Mouse (Mus musculus) midbrain, embryonic 15.5 days (tissue): ENCODE results near the gene Vmn1r104. TPM values are rescaled to one million over a fixed set of nuclear protein-coding genes. Genes with fewer than 3 reads are reported as not detected.
"Not testable (repeated sequence)": the region's sequence is repeated elsewhere in the genome, so short reads cannot be mapped to it uniquely, and the experiment has no call there.

Experiments
- ATAC-seq: fragments of 200-750 bp; cut with Nextera tagmentation; replicated peaks from 2 replicates; pipeline ENCODE4 v1.8.0; 2017; ENCODE audit warnings: moderate TSS enrichment
- H3K27ac ChIP-seq: fragments of 300-500 bp; sonication (generic); 2 replicates; pipeline ENCODE4 v1.5.1; 2015; ENCODE audit warnings: mild to moderate bottlenecking, inconsistent platforms
- H3K27me3 ChIP-seq: fragments of 300-500 bp; sonication (generic); replicated peaks from 2 replicates; pipeline ENCODE4 v1.6.1; 2015; ENCODE audit warnings: inconsistent platforms
- H3K36me3 ChIP-seq: fragments of 300-500 bp; sonication (generic); replicated peaks from 2 replicates; pipeline ENCODE4 v1.6.1; 2015; ENCODE audit warnings: inconsistent platforms
- H3K4me1 ChIP-seq: fragments of 300-500 bp; sonication (generic); 2 replicates; pipeline ENCODE4 v1.6.1; 2015; ENCODE audit warnings: inconsistent platforms
- H3K4me2 ChIP-seq: fragments of 300-500 bp; sonication (generic); 2 replicates; pipeline ENCODE4 v1.6.1; 2015; ENCODE audit warnings: inconsistent platforms, mild to moderate bottlenecking, moderate library complexity
- H3K4me3 ChIP-seq: fragments of 300-500 bp; sonication (generic); 2 replicates; pipeline ENCODE4 v1.5.1; 2015; ENCODE audit warnings: mild to moderate bottlenecking, inconsistent platforms
- H3K9ac ChIP-seq: fragments of 300-500 bp; sonication (generic); 2 replicates; pipeline ENCODE4 v1.6.1; 2015; ENCODE audit warnings: mild to moderate bottlenecking, inconsistent platforms
- H3K9me3 ChIP-seq: fragments of 300-500 bp; sonication (generic); 2 replicates; pipeline ENCODE4 v1.6.1; 2016; ENCODE audit warnings: inconsistent platforms
- WGBS: fragments of 180-500 bp; shearing (Covaris S2); methylation state at CpG from one replicate; pipeline ENCODE4 v1.1.7; 2015; ENCODE audit warnings: mixed read lengths; 5-methylcytosine and 5-hydroxymethylcytosine counted together
- polyA plus RNA-seq: library from polyadenylated mRNA; unstranded; fragments of >200 nt; fragmentation: Nextera tagmentation; extraction: Ambion mirVana; gene quantifications from 2 replicates; pipeline ENCODE4 v1.2.1, GENCODE M21; 2015

The Vmn1r104 gene
- not detected in 2 replicates for polyA plus RNA-seq

- not testable (repeated sequence) for H3K4me3 ChIP-seq, H3K27me3 ChIP-seq, H3K27ac ChIP-seq, H3K9me3 ChIP-seq, H3K4me1 ChIP-seq, H3K36me3 ChIP-seq, ATAC-seq, H3K4me2 ChIP-seq, H3K9ac ChIP-seq
- WGBS, result no CpG with 5 or more reads among the region's 3 CpGs
Observed at GRCm38 (mm10) chr7:20533537-20533936, at the start of gene Vmn1r104. TSS of gene Vmn1r104 (plus strand) at chr7:20533837.

- H3K36me3 ChIP-seq, result not testable (repeated sequence)
- no CpG with 5 or more reads among the region's 3 CpGs for WGBS
Observed at GRCm38 (mm10) chr7:20510434-20510833, 23.2 kb upstream of the Vmn1r104 start, which contains the start of gene Vmn1r103. TSS of gene Vmn1r103 (minus strand) at chr7:20510534.

GRCm38 (mm10) chr7:20545657-20546056 lies 12.0 kb downstream of the Vmn1r104 start, which contains the start of gene Gm5726:
TSS of gene Gm5726 (minus strand) at chr7:20545757.
- H3K4me3 ChIP-seq, H3K36me3 ChIP-seq, H3K4me2 ChIP-seq, H3K27me3 ChIP-seq, H3K9ac ChIP-seq, H3K27ac ChIP-seq, H3K4me1 ChIP-seq, H3K9me3 ChIP-seq, ATAC-seq: not testable (repeated sequence)
- WGBS, result no CpG with 5 or more reads among the region's 1 CpGs

More at GRCm38 (mm10) chr7:20510434-20510833, 23.2 kb upstream of the Vmn1r104 start, which contains the start of gene Vmn1r103:
- H3K27ac ChIP-seq, H3K4me3 ChIP-seq, H3K27me3 ChIP-seq, H3K9me3 ChIP-seq, ATAC-seq, H3K9ac ChIP-seq, H3K4me2 ChIP-seq, H3K4me1 ChIP-seq: not testable (repeated sequence)

GRCm38 (mm10) chr7:20576141-20576540 lies 42.5 kb downstream of the Vmn1r104 start, which contains the start of gene Gm4141:
TSS of gene Gm4141 (minus strand) at chr7:20576241.
- not testable (repeated sequence) for H3K4me3 ChIP-seq, ATAC-seq, H3K36me3 ChIP-seq, H3K27me3 ChIP-seq, H3K4me1 ChIP-seq, H3K9me3 ChIP-seq, H3K9ac ChIP-seq, H3K4me2 ChIP-seq, H3K27ac ChIP-seq
- no CpG with 5 or more reads among the region's 3 CpGs for WGBS

Other genes starting within 250 kb of the Vmn1r104 start
- gene Gm4133, start 199.8 kb upstream of the Vmn1r104 start, polyA plus RNA-seq, result not detected in 2 replicates
- not detected in 2 replicates for gene Gm5728, start 158.4 kb upstream of the Vmn1r104 start, polyA plus RNA-seq
- gene Vmn1r100, start 115.9 kb upstream of the Vmn1r104 start, polyA plus RNA-seq, result not detected in 2 replicates
- gene Vmn1r101, start 91.2 kb upstream of the Vmn1r104 start, polyA plus RNA-seq, result not detected in 2 replicates
- gene Gm10670, start 58.9 kb upstream of the Vmn1r104 start, polyA plus RNA-seq, result not detected in 2 replicates
- gene Vmn1r103, start 23.3 kb upstream of the Vmn1r104 start, polyA plus RNA-seq, result not detected in 2 replicates
- not detected in 2 replicates for gene Gm5726, start 11.9 kb downstream of the Vmn1r104 start, polyA plus RNA-seq
- gene Gm4141, start 42.4 kb downstream of the Vmn1r104 start, polyA plus RNA-seq, result not detected in 2 replicates
- gene Gm4513, start 65.2 kb downstream of the Vmn1r104 start, polyA plus RNA-seq, result not detected in 2 replicates
- gene Vmn1r107, start 135.1 kb downstream of the Vmn1r104 start, polyA plus RNA-seq, result not detected in 2 replicates
- not detected in 2 replicates for gene Vmn1r111, start 169.4 kb downstream of the Vmn1r104 start, polyA plus RNA-seq
- not detected in 2 replicates for gene Gm10668, start 196.8 kb downstream of the Vmn1r104 start, polyA plus RNA-seq
- not detected in 2 replicates for gene Vmn1r112, start 237.3 kb downstream of the Vmn1r104 start, polyA plus RNA-seq